Mouse (Mus musculus): ENCODE measurements around the gene 4930402F06Rik. TPM values are rescaled to one million over a fixed set of nuclear protein-coding genes. Genes with fewer than 3 reads are reported as not detected.

4930402F06Rik gene
- not detected for total RNA-seq (2021)
- long read RNA-seq, experiment 1: 0 reads
- long read RNA-seq, experiment 2: 0 reads

- DNase-seq (ENCODE audit: low spot score in 2 of 2): no peak
These were observed at the start of gene 4930402F06Rik for GRCm38 (mm10) chr2:35397096-35397495. TSS of gene 4930402F06Rik (minus strand) at chr2:35397175.

GRCm38 (mm10) chr2:35446300-35446699, 49.3 kb upstream of the 4930402F06Rik start:
- no peak for DNase-seq (ENCODE audit: low spot score in 2 of 2)

GRCm38 (mm10) chr2:35445610-35446009, 48.6 kb upstream of the 4930402F06Rik start:
- no peak for DNase-seq (ENCODE audit: low spot score in 2 of 2)

GRCm38 (mm10) chr2:35444764-35445262, 47.8 kb upstream of the 4930402F06Rik start:
- DNase-seq (ENCODE audit: low spot score in 2 of 2): no peak

- peak in 1 of 2 experiments; percentile 45 for DNase-seq (ENCODE audit: low spot score in 2 of 2)
These were observed 47.2 kb upstream of the 4930402F06Rik start for GRCm38 (mm10) chr2:35443981-35444763.

- DNase-seq (ENCODE audit: low spot score in 2 of 2): no peak
These were observed 46.4 kb upstream of the 4930402F06Rik start for GRCm38 (mm10) chr2:35443325-35443724.

- no peak for DNase-seq (ENCODE audit: low spot score in 2 of 2)
These were observed 45.1 kb upstream of the 4930402F06Rik start for GRCm38 (mm10) chr2:35442079-35442478.

- DNase-seq (ENCODE audit: low spot score in 2 of 2): no peak
These were observed 44.4 kb upstream of the 4930402F06Rik start for GRCm38 (mm10) chr2:35441419-35441818.

- no peak for DNase-seq (ENCODE audit: low spot score in 2 of 2)
These were observed 43.5 kb upstream of the 4930402F06Rik start for GRCm38 (mm10) chr2:35440480-35440879.

GRCm38 (mm10) chr2:35437796-35438195, 40.8 kb upstream of the 4930402F06Rik start:
- DNase-seq (ENCODE audit: low spot score in 2 of 2): no peak

GRCm38 (mm10) chr2:35434576-35435123, 37.7 kb upstream of the 4930402F06Rik start:
- DNase-seq (ENCODE audit: low spot score in 2 of 2): peak in 1 of 2 experiments; percentile 22

GRCm38 (mm10) chr2:35433428-35433827, 36.5 kb upstream of the 4930402F06Rik start:
- DNase-seq (ENCODE audit: low spot score in 2 of 2): no peak

GRCm38 (mm10) chr2:35432472-35432871, 35.5 kb upstream of the 4930402F06Rik start:
- DNase-seq (ENCODE audit: low spot score in 2 of 2): peak in 1 of 2 experiments; percentile 21

- peak in 1 of 2 experiments; percentile 23 for DNase-seq (ENCODE audit: low spot score in 2 of 2)
These were observed 35.0 kb upstream of the 4930402F06Rik start for GRCm38 (mm10) chr2:35432011-35432410.

GRCm38 (mm10) chr2:35430806-35431205, 33.8 kb upstream of the 4930402F06Rik start:
- DNase-seq (ENCODE audit: low spot score in 2 of 2): no peak

GRCm38 (mm10) chr2:35428615-35429300, 31.8 kb upstream of the 4930402F06Rik start:
- DNase-seq (ENCODE audit: low spot score in 2 of 2): no peak

GRCm38 (mm10) chr2:35427559-35427958, 30.6 kb upstream of the 4930402F06Rik start:
- peak in 1 of 2 experiments; percentile 16 for DNase-seq (ENCODE audit: low spot score in 2 of 2)

GRCm38 (mm10) chr2:35423711-35424339, 26.9 kb upstream of the 4930402F06Rik start:
- DNase-seq (ENCODE audit: low spot score in 2 of 2): no peak

- DNase-seq (ENCODE audit: low spot score in 2 of 2): no peak
These were observed 25.4 kb upstream of the 4930402F06Rik start for GRCm38 (mm10) chr2:35422384-35422783.

- DNase-seq (ENCODE audit: low spot score in 2 of 2): no peak
These were observed 23.7 kb upstream of the 4930402F06Rik start for GRCm38 (mm10) chr2:35420681-35421080.

- DNase-seq (ENCODE audit: low spot score in 2 of 2): no peak
These were observed 22.7 kb upstream of the 4930402F06Rik start for GRCm38 (mm10) chr2:35419671-35420070.

Data from gastrocnemius, postnatal 4 days (tissue).